Mouse (Mus musculus) limb, embryonic 14.5 days (tissue): Measurements from ENCODE around the gene Tcf7l2. TPM values are rescaled to one million over a fixed set of nuclear protein-coding genes. Genes with fewer than 3 reads are reported as not detected.

Experiments used
- ATAC-seq: fragments of 200-750 bp; cut with Nextera tagmentation; 2 replicates; pipeline ENCODE4 v1.8.0; 2017; ENCODE audit warnings: low read depth, moderate number of reproducible peaks, moderate TSS enrichment; ENCODE audit not compliant: low FRiP score
- DNase-seq: peaks from one replicate; pipeline ENCODE4 v3.0.0-alpha.2; 2015; ENCODE audit warnings: low spot score
- H3K27ac ChIP-seq: fragments of 300-500 bp; sonication (generic); replicated peaks from 2 replicates; pipeline ENCODE4 v1.5.1; 2014; ENCODE audit warnings: low read depth, mild to moderate bottlenecking, low read length, moderate library complexity, mixed read lengths
- H3K27me3 ChIP-seq: fragments of 300-500 bp; sonication (generic); 2 replicates; pipeline ENCODE4 v1.6.1; 2014; ENCODE audit warnings: low read length, mixed read lengths; ENCODE audit not compliant: control insufficient read depth, insufficient read depth
- H3K36me3 ChIP-seq: fragments of 300-500 bp; sonication (generic); 2 replicates; pipeline ENCODE4 v1.6.1; 2014; ENCODE audit warnings: mild to moderate bottlenecking, low read length, moderate library complexity, mixed read lengths; ENCODE audit not compliant: control insufficient read depth, insufficient read depth
- H3K4me1 ChIP-seq: fragments of 300-500 bp; sonication (generic); 2 replicates; pipeline ENCODE4 v1.6.1; 2014; ENCODE audit warnings: antibody characterized with exemption, low read length, mixed read lengths; ENCODE audit not compliant: control insufficient read depth, insufficient read depth
- H3K4me2 ChIP-seq: fragments of 300-500 bp; sonication (generic); replicated peaks from 2 replicates; pipeline ENCODE4 v1.6.1; 2014; ENCODE audit warnings: low read depth, mild to moderate bottlenecking, low read length, moderate library complexity; ENCODE audit not compliant: severe bottlenecking
- H3K4me3 ChIP-seq: fragments of 300-500 bp; sonication (generic); replicated peaks from 2 replicates; pipeline ENCODE4 v1.5.1; 2014; ENCODE audit warnings: low read length
- H3K9ac ChIP-seq: fragments of 300-500 bp; sonication (generic); 2 replicates; pipeline ENCODE4 v1.6.1; 2014; ENCODE audit warnings: mild to moderate bottlenecking, low read depth, low read length, moderate library complexity; ENCODE audit not compliant: severe bottlenecking
- H3K9me3 ChIP-seq: fragments of 300-500 bp; sonication (generic); 2 replicates; pipeline ENCODE4 v1.6.1; 2016; ENCODE audit warnings: low read length; ENCODE audit not compliant: control insufficient read depth
- POLR2A ChIP-seq: fragments of 200-500 bp; IDR thresholded peaks from 2 replicates; pipeline ENCODE4 v1.8.0; 2012; ENCODE audit warnings: inconsistent platforms, mild to moderate bottlenecking, moderate library complexity, borderline replicate concordance; ENCODE audit not compliant: insufficient read depth, insufficient read length; ENCODE audit errors: extremely low read depth
- whole genome bisulfite sequencing: fragments of 180-500 bp; shearing (Covaris S2); extraction: QIAGEN DNeasy Blood & Tissue Kit; methylation state at CpG from one replicate; pipeline ENCODE4 v1.1.7; 2014; 5-methylcytosine and 5-hydroxymethylcytosine counted together
- polyA plus RNA-seq, 2 experiments: library from polyadenylated mRNA; depleted of rRNA in 1 of 2; stranded (reverse) in 1 of 2; unstranded in 1 of 2; fragments of >200 nt; fragmentation: Nextera tagmentation in 1 of 2; extraction: Ambion mirVana in 1 of 2; gene quantifications; 2 replicates each; pipeline versions ENCODE4 v1.2.1 to v1.2.3; 2012 to 2014

Tcf7l2 gene
- polyA plus RNA-seq, 2 experiments = 51.6 to 134 TPM

- Histone ChIP-seq H3K4me3 (no peak overlapping the region), H3K36me3 (peaks cover 18% of the 10 kb centered on the region), H3K9me3 (no peaks in the 10 kb centered on the region)
Measured at GRCm38 (mm10) chr19:55761086-55761485, 19.5 kb downstream of the Tcf7l2 start.

DNA sequence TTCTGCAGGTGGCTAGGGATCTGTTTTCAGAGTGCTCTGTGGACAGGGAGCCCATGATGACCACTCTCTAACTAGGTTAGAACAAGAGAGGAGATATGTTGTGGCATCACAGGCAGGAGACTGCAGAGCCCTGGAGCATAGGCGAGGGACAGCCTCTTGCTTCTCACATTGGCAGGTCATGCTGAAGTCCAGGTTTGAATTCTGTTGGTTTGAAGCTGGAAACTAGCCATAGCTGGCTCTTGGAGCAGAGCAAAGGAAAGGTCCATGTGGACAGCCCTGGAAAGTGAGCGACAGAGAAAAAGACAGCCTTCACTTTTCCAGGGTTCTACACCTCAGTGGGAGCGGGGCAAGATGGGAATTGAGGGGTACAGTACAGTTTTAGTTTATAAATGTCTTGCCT is 20.6 kb downstream of the Tcf7l2 start:
- Histone ChIP-seq H3K36me3 (peaks cover 12% of the 10 kb centered on the region), H3K9ac (no peak overlapping the region), H3K9me3 (no peaks in the 10 kb centered on the region), H3K4me2 (no peak overlapping the region), H3K4me1 (peaks cover 13% of the 10 kb centered on the region), H3K27ac (no peak overlapping the region), H3K27me3 (no peaks in the 10 kb centered on the region), H3K4me3 (no peak overlapping the region)
- ATAC-seq = no peak
- DNase-seq = no peak
- TF ChIP-seq POLR2A = no peak
- WGBS = 95% methylated on average over 3 of the region's 3 CpGs

More at GRCm38 (mm10) chr19:55761086-55761485, 19.5 kb downstream of the Tcf7l2 start:
- ATAC-seq (no peak), DNase-seq (no peak)
- H3K4me1 ChIP-seq = peaks cover 8% of the 10 kb centered on the region
- no peak overlapping the region for H3K27ac ChIP-seq
- TF ChIP-seq POLR2A = no peak
- H3K27me3 ChIP-seq = no peaks in the 10 kb centered on the region
- no peak overlapping the region for H3K9ac ChIP-seq
- no peak overlapping the region for H3K4me2 ChIP-seq
- 62% methylated on average over 5 of the region's 5 CpGs for WGBS

DNA sequence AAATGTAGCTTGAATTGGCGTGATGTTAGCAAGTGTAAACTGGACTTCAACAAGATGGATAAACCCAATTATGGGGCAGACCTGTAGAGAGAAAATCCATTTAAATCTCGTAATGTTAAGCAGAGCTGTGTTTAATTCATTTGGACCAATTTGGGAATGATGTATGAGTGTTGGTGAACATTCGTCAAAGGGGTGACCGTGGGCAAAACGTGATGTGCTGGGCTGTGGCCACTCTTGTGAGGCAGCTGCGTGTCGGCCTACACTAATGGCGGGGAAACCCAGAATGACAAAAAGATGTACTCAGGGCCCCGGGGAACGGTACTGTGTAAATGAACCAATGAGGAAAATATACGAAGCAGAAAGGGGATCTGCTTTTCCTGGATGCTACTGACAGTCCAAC is 24.2 kb downstream of the Tcf7l2 start:
- H3K4me1 ChIP-seq = peaks cover 23% of the 10 kb centered on the region
- peaks cover 11% of the 10 kb centered on the region for H3K36me3 ChIP-seq
- WGBS = 71% methylated on average over 11 of the region's 11 CpGs
- ATAC-seq (no peak), DNase-seq (no peak)
- TF ChIP-seq POLR2A = no peak
- no peaks in the 10 kb centered on the region for H3K27me3 ChIP-seq
- H3K9ac ChIP-seq = no peak overlapping the region
- no peaks in the 10 kb centered on the region for H3K9me3 ChIP-seq
- H3K4me2 ChIP-seq = no peak overlapping the region
- no peak overlapping the region for H3K4me3 ChIP-seq
- H3K27ac ChIP-seq = no peak overlapping the region

GRCm38 (mm10) chr19:55767104-55767503 is 25.5 kb downstream of the Tcf7l2 start:
- 47% methylated on average over 6 of the region's 6 CpGs for WGBS
- no peaks in the 10 kb centered on the region for H3K27me3 ChIP-seq
- no peak overlapping the region for H3K9ac ChIP-seq
- DNase-seq = no peak
- ATAC-seq = no peak
- H3K27ac ChIP-seq = no peak overlapping the region
- H3K4me3 ChIP-seq = no peak overlapping the region
- H3K36me3 ChIP-seq = peaks cover 11% of the 10 kb centered on the region
- no peak overlapping the region for H3K4me2 ChIP-seq
- H3K9me3 ChIP-seq = no peaks in the 10 kb centered on the region
- no peak for TF ChIP-seq POLR2A
- H3K4me1 ChIP-seq = peaks cover 27% of the 10 kb centered on the region

DNA sequence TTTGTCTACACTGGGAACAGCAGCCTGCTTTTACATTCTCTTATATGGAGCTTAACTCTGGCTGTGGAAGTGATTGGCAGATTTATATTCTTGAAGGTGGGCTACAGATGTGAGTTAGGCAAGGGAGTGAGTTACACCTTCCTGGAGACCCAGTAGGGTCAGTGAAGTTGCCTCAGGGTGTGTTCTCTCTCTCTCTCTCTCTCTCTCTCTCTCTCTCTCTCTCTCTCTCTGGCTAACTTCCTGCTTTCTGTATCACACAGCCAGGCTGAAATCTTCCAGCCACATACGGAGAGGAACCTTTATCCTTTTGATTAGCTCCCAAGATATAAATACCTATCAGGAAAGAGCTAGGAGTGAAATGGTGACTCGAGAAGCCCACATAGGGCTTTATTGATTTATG is 26.0 kb downstream of the Tcf7l2 start:
- DNase-seq = no peak
- no peak for ATAC-seq
- no peaks in the 10 kb centered on the region for H3K9me3 ChIP-seq
- no peak overlapping the region for H3K4me3 ChIP-seq
- H3K4me1 ChIP-seq = peaks cover 28% of the 10 kb centered on the region
- no peak overlapping the region for H3K9ac ChIP-seq
- TF ChIP-seq POLR2A = no peak
- WGBS = 21% methylated on average over 2 of the region's 2 CpGs
- no peak overlapping the region for H3K27ac ChIP-seq
- H3K27me3 ChIP-seq = no peaks in the 10 kb centered on the region
- H3K36me3 ChIP-seq = peaks cover 9% of the 10 kb centered on the region
- no peak overlapping the region for H3K4me2 ChIP-seq

DNA sequence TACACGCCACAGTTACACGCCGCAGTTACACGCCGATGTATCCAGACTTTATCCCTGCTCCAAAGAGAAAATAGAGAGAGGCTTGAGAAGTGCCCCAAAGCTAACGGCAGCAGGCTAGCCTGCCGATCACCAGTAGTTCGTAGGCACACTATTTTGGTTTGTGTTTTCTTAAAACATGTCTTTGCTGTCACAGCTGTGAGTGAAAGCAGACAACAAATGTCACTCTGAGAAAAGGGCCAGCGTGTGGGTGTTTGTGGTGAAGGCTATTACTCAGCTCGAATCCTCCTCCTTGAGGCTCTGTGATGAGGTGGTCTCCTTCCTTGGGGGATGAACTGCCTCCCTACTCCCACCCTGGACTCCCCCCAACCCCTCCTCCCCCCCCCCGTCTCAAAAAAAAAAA is 26.6 kb downstream of the Tcf7l2 start:
- Histone ChIP-seq H3K4me3 (no peak overlapping the region), H3K9me3 (no peaks in the 10 kb centered on the region), H3K36me3 (peaks cover 7% of the 10 kb centered on the region), H3K27ac (no peak overlapping the region), H3K4me1 (peaks cover 35% of the 10 kb centered on the region), H3K9ac (no peak overlapping the region), H3K27me3 (no peaks in the 10 kb centered on the region), H3K4me2 (no peak overlapping the region)
- no peak for ATAC-seq
- TF ChIP-seq POLR2A = no peak
- WGBS = 47% methylated on average over 10 of the region's 11 CpGs
- no peak for DNase-seq
